Mouse (Mus musculus) midbrain, embryonic 15.5 days (tissue): ENCODE measurements around the gene Tfpt. TPM values are rescaled to one million over a fixed set of nuclear protein-coding genes. Genes with fewer than 3 reads are reported as not detected.
"Not testable (repeated sequence)": the region's sequence is repeated elsewhere in the genome, so short reads cannot be mapped to it uniquely, and the experiment has no call there.

ENCODE experiments used
- ATAC-seq: fragments of 200-750 bp; cut with Nextera tagmentation; replicated peaks from 2 replicates; pipeline ENCODE4 v1.8.0; 2017; ENCODE audit warnings: moderate TSS enrichment
- H3K27ac ChIP-seq: fragments of 300-500 bp; sonication (generic); 2 replicates; pipeline ENCODE4 v1.5.1; 2015; ENCODE audit warnings: mild to moderate bottlenecking, inconsistent platforms
- H3K27me3 ChIP-seq: fragments of 300-500 bp; sonication (generic); replicated peaks from 2 replicates; pipeline ENCODE4 v1.6.1; 2015; ENCODE audit warnings: inconsistent platforms
- H3K36me3 ChIP-seq: fragments of 300-500 bp; sonication (generic); replicated peaks from 2 replicates; pipeline ENCODE4 v1.6.1; 2015; ENCODE audit warnings: inconsistent platforms
- H3K4me1 ChIP-seq: fragments of 300-500 bp; sonication (generic); 2 replicates; pipeline ENCODE4 v1.6.1; 2015; ENCODE audit warnings: inconsistent platforms
- H3K4me2 ChIP-seq: fragments of 300-500 bp; sonication (generic); 2 replicates; pipeline ENCODE4 v1.6.1; 2015; ENCODE audit warnings: inconsistent platforms, mild to moderate bottlenecking, moderate library complexity
- H3K4me3 ChIP-seq: fragments of 300-500 bp; sonication (generic); 2 replicates; pipeline ENCODE4 v1.5.1; 2015; ENCODE audit warnings: mild to moderate bottlenecking, inconsistent platforms
- H3K9ac ChIP-seq: fragments of 300-500 bp; sonication (generic); 2 replicates; pipeline ENCODE4 v1.6.1; 2015; ENCODE audit warnings: mild to moderate bottlenecking, inconsistent platforms
- H3K9me3 ChIP-seq: fragments of 300-500 bp; sonication (generic); 2 replicates; pipeline ENCODE4 v1.6.1; 2016; ENCODE audit warnings: inconsistent platforms
- WGBS: fragments of 180-500 bp; shearing (Covaris S2); methylation state at CpG from one replicate; pipeline ENCODE4 v1.1.7; 2015; ENCODE audit warnings: mixed read lengths; 5-methylcytosine and 5-hydroxymethylcytosine counted together
- microRNA-seq: library from miRNA; unstranded; fragments of <30 nt; microRNA quantifications from one replicate; pipeline ENCODE4, GENCODE M21; 2016
- polyA plus RNA-seq: library from polyadenylated mRNA; unstranded; fragments of >200 nt; fragmentation: Nextera tagmentation; extraction: Ambion mirVana; gene quantifications from 2 replicates; pipeline ENCODE4 v1.2.1, GENCODE M21; 2015

The Tfpt gene
- polyA plus RNA-seq, 1 experiment from 2014 or later = 40.7 TPM

- Histone ChIP-seq H3K9ac (no peak overlapping the region), H3K27ac (no peak overlapping the region), H3K27me3 (no peaks in the 10 kb centered on the region), H3K4me2 (no peak overlapping the region), H3K9me3 (no peaks in the 10 kb centered on the region), H3K36me3 (no peaks in the 10 kb centered on the region), H3K4me3 (no peak overlapping the region), H3K4me1 (no peaks in the 10 kb centered on the region)
- WGBS = 83% methylated on average over 1 of the region's 1 CpGs
- ATAC-seq = no peak
Observed at GRCm38 (mm10) chr7:3587292-3587691, 42.4 kb downstream of the Tfpt start.

GRCm38 (mm10) chr7:3586255-3586654 lies 43.5 kb downstream of the Tfpt start:
- H3K36me3 ChIP-seq = no peaks in the 10 kb centered on the region
- no peak for ATAC-seq
- H3K4me3 ChIP-seq = no peak overlapping the region
- no peak overlapping the region for H3K27ac ChIP-seq
- no peaks in the 10 kb centered on the region for H3K4me1 ChIP-seq
- no peaks in the 10 kb centered on the region for H3K9me3 ChIP-seq
- no peaks in the 10 kb centered on the region for H3K27me3 ChIP-seq
- no peak overlapping the region for H3K9ac ChIP-seq
- no peak overlapping the region for H3K4me2 ChIP-seq
- WGBS = 5% methylated on average over 5 of the region's 5 CpGs

DNA sequence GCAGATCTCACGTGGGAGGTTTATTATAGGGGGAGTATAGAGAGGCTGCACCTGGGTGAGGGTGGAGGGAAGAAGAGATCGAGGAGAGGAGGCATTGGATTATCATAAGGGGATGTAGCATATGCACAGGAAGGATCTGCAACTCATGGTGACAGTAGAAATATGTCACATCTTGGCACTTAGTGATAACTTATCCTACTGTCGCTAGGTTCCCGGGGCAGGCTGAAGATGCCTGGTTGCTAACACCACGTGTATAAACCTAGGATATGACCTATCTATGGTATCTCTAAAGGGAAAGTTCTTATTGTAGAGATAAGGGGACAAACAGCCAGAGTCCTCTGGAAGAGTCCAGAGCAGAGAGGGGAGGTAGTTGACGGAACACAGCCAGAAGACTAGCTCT lies 44.0 kb downstream of the Tfpt start:
- Histone ChIP-seq H3K27me3 (no peaks in the 10 kb centered on the region), H3K4me3 (no peak overlapping the region), H3K4me1 (no peaks in the 10 kb centered on the region), H3K27ac (no peak overlapping the region), H3K9ac (no peak overlapping the region), H3K9me3 (no peaks in the 10 kb centered on the region), H3K36me3 (no peaks in the 10 kb centered on the region), H3K4me2 (no peak overlapping the region)
- no peak for ATAC-seq
- WGBS = 19% methylated on average over 6 of the region's 6 CpGs

DNA sequence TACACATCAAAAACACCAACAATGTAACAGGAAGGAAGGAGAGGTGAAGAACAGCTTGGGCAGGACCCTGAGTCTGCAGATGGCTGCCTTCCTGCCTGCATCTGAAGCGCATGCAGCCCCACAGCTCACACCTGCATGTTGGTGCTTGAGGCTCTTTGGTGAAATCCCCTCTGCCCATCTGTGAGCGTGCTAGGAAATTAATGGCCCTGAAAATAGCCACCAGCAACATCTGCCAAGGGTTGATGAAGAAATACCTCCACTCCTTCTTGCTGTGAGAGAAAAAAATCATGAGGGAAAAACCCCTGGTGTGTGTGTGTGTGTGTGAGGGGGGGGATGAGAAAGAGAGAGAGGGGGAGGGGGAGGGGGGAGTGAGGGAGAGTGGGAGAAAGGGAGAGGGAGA lies 49.7 kb downstream of the Tfpt start:
- H3K9ac ChIP-seq = no peak overlapping the region
- no peak overlapping the region for H3K27ac ChIP-seq
- H3K27me3 ChIP-seq = no peaks in the 10 kb centered on the region
- no peaks in the 10 kb centered on the region for H3K9me3 ChIP-seq
- H3K36me3 ChIP-seq = no peaks in the 10 kb centered on the region
- H3K4me3 ChIP-seq = no peak overlapping the region
- H3K4me1 ChIP-seq = no peaks in the 10 kb centered on the region
- ATAC-seq = no peak
- no peak overlapping the region for H3K4me2 ChIP-seq
- 68% methylated on average over 2 of the region's 2 CpGs for WGBS

DNA sequence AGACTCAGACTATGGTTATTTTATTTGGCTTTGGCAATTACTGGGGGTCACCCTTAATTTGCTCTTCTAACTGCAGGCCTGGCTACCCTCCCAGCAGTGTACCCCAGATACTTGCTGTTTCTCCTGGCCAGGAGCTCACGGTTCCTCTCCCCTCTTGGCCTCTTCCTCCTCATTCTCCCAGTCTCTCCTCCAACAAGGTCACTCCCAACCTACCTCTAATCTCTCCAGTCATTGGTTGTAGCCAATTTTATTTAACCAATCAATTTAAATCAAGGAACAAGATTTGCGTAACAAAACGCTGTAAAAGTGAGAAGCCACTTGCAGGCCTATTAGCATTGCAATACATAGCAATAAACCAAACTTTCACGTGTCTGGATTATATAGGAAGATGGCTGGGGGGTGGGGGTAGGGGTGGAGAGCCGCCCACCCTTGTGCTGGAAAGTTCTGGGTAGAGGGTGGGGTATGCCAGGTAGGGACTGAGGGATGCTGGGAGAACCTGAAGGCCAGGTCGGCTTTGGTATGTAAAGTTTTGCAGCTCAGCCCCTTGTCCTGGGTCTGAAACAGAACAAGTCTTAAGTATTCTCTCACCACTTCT lies 50.7 kb downstream of the Tfpt start:
- Histone ChIP-seq H3K27me3 (no peaks in the 10 kb centered on the region), H3K36me3 (no peaks in the 10 kb centered on the region), H3K9me3 (no peaks in the 10 kb centered on the region), H3K4me3 (no peak overlapping the region), H3K9ac (no peak overlapping the region), H3K4me1 (no peaks in the 10 kb centered on the region), H3K4me2 (no peak overlapping the region), H3K27ac (no peak overlapping the region)
- WGBS = 68% methylated on average over 6 of the region's 6 CpGs
- ATAC-seq = no peak

DNA sequence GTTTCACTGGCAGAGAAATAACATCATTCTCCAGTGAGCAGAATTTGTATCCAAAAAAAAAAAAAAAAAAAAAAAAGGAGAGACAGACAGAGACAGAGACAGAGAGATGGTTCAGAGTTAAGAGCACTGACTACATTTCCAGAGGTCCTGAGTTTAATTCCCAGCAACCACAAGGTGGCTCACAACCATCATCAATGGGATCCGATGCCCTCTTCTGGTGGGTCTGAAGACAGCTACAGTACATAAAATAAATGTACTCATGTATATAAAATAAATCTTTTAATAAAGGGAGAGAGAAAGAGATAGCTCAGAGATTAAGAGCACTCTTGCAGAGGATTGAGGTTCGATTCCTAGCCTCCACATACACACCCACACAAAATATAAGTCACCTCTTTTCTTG lies 51.5 kb downstream of the Tfpt start:
- H3K4me3 ChIP-seq = no peak overlapping the region
- H3K36me3 ChIP-seq = no peaks in the 10 kb centered on the region
- ATAC-seq = no peak
- 78% methylated on average over 2 of the region's 2 CpGs for WGBS
- H3K9ac ChIP-seq = no peak overlapping the region
- no peaks in the 10 kb centered on the region for H3K4me1 ChIP-seq
- no peaks in the 10 kb centered on the region for H3K9me3 ChIP-seq
- no peak overlapping the region for H3K4me2 ChIP-seq
- H3K27ac ChIP-seq = no peak overlapping the region
- H3K27me3 ChIP-seq = no peaks in the 10 kb centered on the region

DNA sequence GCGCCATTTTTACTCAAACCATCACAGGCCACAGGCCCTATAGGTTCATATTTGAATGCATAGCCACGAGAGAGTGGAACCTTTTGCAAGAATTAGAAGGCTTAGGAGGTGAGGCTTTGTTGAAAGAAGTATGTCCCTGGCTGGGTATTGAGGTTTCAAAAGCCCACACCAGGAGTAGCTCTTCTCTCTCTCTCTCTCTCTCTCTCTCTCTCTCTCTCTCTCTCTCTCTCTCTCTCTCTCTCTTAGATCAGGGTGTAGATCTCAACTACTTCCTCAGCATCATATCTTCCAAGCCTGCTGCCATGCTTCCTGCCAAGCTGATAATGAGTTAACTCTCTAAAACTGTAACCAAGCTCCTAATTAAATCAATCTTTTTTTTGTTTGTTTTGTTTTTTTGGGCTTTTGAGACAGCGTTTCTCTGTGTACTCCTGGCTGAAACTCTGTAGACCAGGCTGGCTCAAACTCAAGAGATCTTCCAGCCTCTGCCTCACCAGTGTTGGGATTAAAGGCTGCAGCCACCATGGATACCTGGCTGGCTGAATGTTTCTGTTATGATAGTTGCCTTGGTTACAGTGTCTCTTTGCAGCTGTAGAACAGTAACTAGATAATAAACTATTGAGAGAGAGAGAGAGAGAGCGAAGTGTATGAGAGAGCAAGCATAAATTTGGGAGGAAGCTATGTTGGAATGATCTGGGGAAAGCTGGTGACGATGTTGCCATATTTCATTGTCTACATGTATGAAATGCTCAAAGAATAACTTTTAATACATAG lies 53.2 kb downstream of the Tfpt start:
- no peak overlapping the region for H3K27ac ChIP-seq
- no peaks in the 10 kb centered on the region for H3K4me1 ChIP-seq
- no peak overlapping the region for H3K4me3 ChIP-seq
- H3K9ac ChIP-seq = no peak overlapping the region
- no peaks in the 10 kb centered on the region for H3K36me3 ChIP-seq
- no peak for ATAC-seq
- no peaks in the 10 kb centered on the region for H3K27me3 ChIP-seq
- 80% methylated on average over 5 of the region's 5 CpGs for WGBS
- H3K9me3 ChIP-seq = no peaks in the 10 kb centered on the region
- no peak overlapping the region for H3K4me2 ChIP-seq

GRCm38 (mm10) chr7:3574216-3574615 lies 55.5 kb downstream of the Tfpt start:
- no peak overlapping the region for H3K9ac ChIP-seq

DNA sequence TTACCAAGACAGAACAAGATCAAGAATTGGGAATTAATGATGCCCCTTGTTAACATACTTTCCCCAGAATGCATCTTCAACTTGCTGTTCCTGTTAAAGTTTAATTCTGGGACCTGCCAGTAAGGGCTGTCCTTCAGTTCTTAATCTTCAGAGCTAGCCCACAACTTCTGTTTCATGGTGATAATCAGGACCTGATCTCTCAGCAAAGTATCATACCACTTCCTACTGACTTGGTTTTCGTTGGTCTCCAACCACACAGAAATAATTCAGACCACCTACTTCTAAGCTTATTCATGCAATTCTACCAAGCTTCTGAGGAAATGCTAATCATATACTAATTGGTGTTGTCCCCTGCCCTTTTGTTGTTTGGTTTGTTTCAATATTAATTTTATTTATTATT lies 57.9 kb downstream of the Tfpt start:
- no peak overlapping the region for H3K9ac ChIP-seq
- no peaks in the 10 kb centered on the region for H3K4me1 ChIP-seq
- no peak overlapping the region for H3K4me2 ChIP-seq
- no peaks in the 10 kb centered on the region for H3K36me3 ChIP-seq
- H3K27ac ChIP-seq = no peak overlapping the region
- H3K27me3 ChIP-seq = no peaks in the 10 kb centered on the region
- no peaks in the 10 kb centered on the region for H3K9me3 ChIP-seq
- WGBS = 71% methylated on average over 1 of the region's 1 CpGs
- no peak for ATAC-seq
- no peak overlapping the region for H3K4me3 ChIP-seq

More at GRCm38 (mm10) chr7:3574216-3574615, 55.5 kb downstream of the Tfpt start:
- Histone ChIP-seq H3K4me3 (no peak overlapping the region), H3K9me3 (no peaks in the 10 kb centered on the region), H3K36me3 (no peaks in the 10 kb centered on the region), H3K27me3 (no peaks in the 10 kb centered on the region), H3K4me2 (no peak overlapping the region), H3K4me1 (no peaks in the 10 kb centered on the region), H3K27ac (no peak overlapping the region)
- 62% methylated on average over 5 of the region's 5 CpGs for WGBS
- no peak for ATAC-seq

- ATAC-seq, H3K4me1 ChIP-seq, H3K9ac ChIP-seq, H3K36me3 ChIP-seq, H3K9me3 ChIP-seq, H3K27ac ChIP-seq, H3K4me3 ChIP-seq, H3K27me3 ChIP-seq, H3K4me2 ChIP-seq: not testable (repeated sequence)
- 93% methylated on average over 3 of the region's 3 CpGs for WGBS
Observed at GRCm38 (mm10) chr7:3570580-3570979, 59.1 kb downstream of the Tfpt start.

Small RNAs within 50 kb of the gene (microRNA-seq; reads per million reads assigned to microRNA genes)
- not detected for gene Gm25100
- 1.5 reads per million for gene Mir3572

Other genes with a start within 250 kb of the Tfpt start
- gene Cacng8, start 239.2 kb downstream of the Tfpt start, polyA plus RNA-seq = 18.3 and 19.0 TPM in 2 replicates
- gene Cacng6, start 205.7 kb downstream of the Tfpt start, polyA plus RNA-seq = not detected in 2 replicates
- not detected in 2 replicates for gene Tarm1, start 127.3 kb downstream of the Tfpt start, polyA plus RNA-seq
- 0.33 and 0.59 TPM in 2 replicates for gene Oscar, start 13.8 kb downstream of the Tfpt start, polyA plus RNA-seq
- 458 and 526 TPM in 2 replicates for gene Ndufa3, start 12.6 kb downstream of the Tfpt start, polyA plus RNA-seq
- gene Prpf31, start 56 bp upstream of the Tfpt start, polyA plus RNA-seq = 93.2 and 96.7 TPM in 2 replicates
- 47.6 and 48.4 TPM in 2 replicates for gene Cnot3, start 15.3 kb upstream of the Tfpt start, polyA plus RNA-seq
- gene Leng1, start 35.9 kb upstream of the Tfpt start, polyA plus RNA-seq = 13.7 and 15.6 TPM in 2 replicates
- 6.2 and 6.7 TPM in 2 replicates for gene Tmc4, start 47.6 kb upstream of the Tfpt start, polyA plus RNA-seq
- gene Tsen34, start 62.9 kb upstream of the Tfpt start, polyA plus RNA-seq = 301 and 329 TPM in 2 replicates
- 103 and 110 TPM in 2 replicates for gene Mboat7, start 63.6 kb upstream of the Tfpt start, polyA plus RNA-seq
- 701 and 709 TPM in 2 replicates for gene Rps9, start 74.1 kb upstream of the Tfpt start, polyA plus RNA-seq
- gene Pirb, start 90.5 kb upstream of the Tfpt start, polyA plus RNA-seq = 0.33 and 0.43 TPM in 2 replicates
- not detected in 2 replicates for gene Gm15448, start 195.8 kb upstream of the Tfpt start, polyA plus RNA-seq
- gene Pira2, start 215.1 kb upstream of the Tfpt start, polyA plus RNA-seq = 0.12 TPM in 1 of 2 replicates, not detected in the other